Mouse (Mus musculus) left cerebral cortex, postnatal 14 days (tissue): ENCODE results near the gene Gm20481. TPM values are rescaled to one million over a fixed set of nuclear protein-coding genes. Genes with fewer than 3 reads are reported as not detected.
A peak's percentile ranks its signal among the peaks of the same experiment; 100 is the strongest.

Experiments used
- DNase-seq, 2 experiments: peaks; one replicate each; pipeline ENCODE4 v3.0.0; 2021 to 2022; ENCODE audit warnings: low spot score in 2 of 2, mixed read lengths in 1 of 2
- intact Hi-C: fragments of 180-260 bp; cut with DNase I; formaldehyde crosslinking; loops from one replicate; pipeline ENCODE4 v1.15.1; 2025
- total RNA-seq, 2 experiments: library from RNA; stranded (reverse); gene quantifications; 2 replicates each; pipeline ENCODE4 v1.2.3; 2021

The Gm20481 gene
- total RNA-seq, 2 experiments from 2014 or later: not detected

GRCm38 (mm10) chr17:35016791-35017705, 47.3 kb downstream of the Gm20481 start:
- DNase-seq: no peak
- intact Hi-C loops: no loop called here

DNA sequence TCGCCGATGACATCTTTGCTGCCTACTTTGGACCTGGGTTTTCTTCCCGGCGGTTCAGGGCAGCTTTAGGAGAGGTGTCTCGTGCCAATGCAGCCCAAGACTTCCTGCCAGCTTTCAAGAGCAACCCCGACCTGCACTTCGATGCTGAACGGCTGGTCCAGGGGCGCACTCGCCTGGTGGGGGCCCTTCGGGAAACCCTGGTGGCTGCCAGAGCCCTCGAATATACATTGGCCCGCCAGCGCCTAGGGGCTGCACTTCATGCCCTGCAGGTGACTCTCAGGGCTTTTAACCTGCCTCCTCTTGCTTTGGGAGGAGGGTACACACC, 48.0 kb downstream of the Gm20481 start:
- intact Hi-C loops: no loop called here
- no peak for DNase-seq

- intact Hi-C loops: no loop called here
These were observed 48.5 kb downstream of the Gm20481 start for GRCm38 (mm10) chr17:35018171-35018570.

DNA sequence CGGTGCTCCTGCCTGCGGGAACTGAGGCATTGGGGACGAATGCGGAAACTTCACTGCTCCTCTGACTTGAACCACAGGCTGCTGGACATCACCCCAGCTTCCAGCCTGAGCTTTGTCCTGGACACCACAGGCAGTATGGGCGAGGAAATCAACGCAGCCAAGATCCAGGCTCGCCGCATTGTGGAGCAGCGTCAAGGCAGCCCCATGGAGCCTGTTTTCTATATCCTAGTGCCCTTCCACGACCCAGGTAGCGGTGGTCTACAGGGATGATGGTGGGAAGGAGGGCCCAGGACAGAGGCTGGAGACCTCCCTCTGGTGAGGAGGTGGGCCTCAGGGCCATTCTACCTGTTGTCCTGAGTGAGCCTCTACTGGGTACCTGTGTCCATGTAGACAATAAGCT, 50.2 kb downstream of the Gm20481 start:
- intact Hi-C loops: loop anchor here (2.0 kb wide), 1 partner anchor 87 kb away; no protein-coding TSS in a partner anchor
- DNase-seq: no peak

More at GRCm38 (mm10) chr17:35018171-35018570, 48.5 kb downstream of the Gm20481 start:
- no peak for DNase-seq

DNA sequence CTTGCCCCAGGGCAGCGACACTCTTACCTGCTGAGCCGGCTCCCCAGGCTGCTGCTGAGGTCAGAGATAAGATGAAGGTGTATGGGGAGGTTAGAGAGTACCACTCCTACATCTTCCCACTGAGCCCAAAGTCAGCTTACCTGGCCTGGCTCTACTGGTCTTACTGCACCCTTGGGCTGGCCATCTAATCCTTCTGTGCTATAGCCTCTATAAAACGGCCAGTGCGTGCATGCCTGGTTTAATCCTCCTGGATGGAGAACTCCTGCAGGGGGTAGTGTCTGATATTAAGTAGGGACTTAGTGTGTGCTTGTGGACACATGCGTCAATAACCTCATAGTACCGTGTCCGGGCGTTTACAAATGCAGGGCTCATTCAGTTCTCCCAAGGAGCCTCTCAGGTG, 50.8 kb downstream of the Gm20481 start:
- no peak for DNase-seq
- intact Hi-C loops: loop anchor here (2.0 kb wide), 1 partner anchor 86 kb away; no protein-coding TSS in a partner anchor

GRCm38 (mm10) chr17:35021163-35021808, 51.6 kb downstream of the Gm20481 start:
- peak; percentile 88 to 89 for DNase-seq
- intact Hi-C loops: loop anchor here (1.0 to 2.0 kb wide), 2 partner anchors 38 to 86 kb away; partner anchors contain the start of gene Ddah2

Other genes starting within 250 kb of the Gm20481 start
- gene C4b, start 226.0 kb upstream of the Gm20481 start, total RNA-seq: 1 to 10 TPM; 5.2 to 8.0 TPM
- not detected for gene Cyp21a1, start 165.4 kb upstream of the Gm20481 start, total RNA-seq
- gene Stk19, start 133.0 kb upstream of the Gm20481 start, total RNA-seq: 10 to 100 TPM; 58.2 to 59.3 TPM
- gene Dxo, start 132.9 kb upstream of the Gm20481 start, total RNA-seq: 10 to 100 TPM; 33.5 to 35.8 TPM
- 10 to 100 TPM; 68.5 to 73.1 TPM for gene Skiv2l, start 119.7 kb upstream of the Gm20481 start, total RNA-seq
- gene Nelfe, start 119.5 kb upstream of the Gm20481 start, total RNA-seq: 10 to 100 TPM; 29.1 to 30.5 TPM
- under 1 TPM in 1 of 2 experiments, not detected in 1; 0.20 TPM for gene Cfb, start 107.4 kb upstream of the Gm20481 start, total RNA-seq
- gene Zbtb12, start 90.4 kb upstream of the Gm20481 start, total RNA-seq: 1 to 10 TPM; 5.0 to 5.1 TPM
- gene Gm20547, start 87.9 kb upstream of the Gm20481 start, total RNA-seq: under 1 TPM in 1 of 2 experiments, not detected in 1; 0.26 TPM
- 1 to 10 TPM; 2.5 to 2.9 TPM for gene C2, start 71.6 kb upstream of the Gm20481 start, total RNA-seq
- gene Ehmt2, start 71.4 kb upstream of the Gm20481 start, total RNA-seq: 100 to 1,000 TPM; 166 to 171 TPM
- gene Slc44a4, start 55.4 kb upstream of the Gm20481 start, total RNA-seq: under 1 TPM; 0.38 to 0.40 TPM
- gene Neu1, start 38.7 kb upstream of the Gm20481 start, total RNA-seq: 10 to 100 TPM; 32.1 to 32.8 TPM
- 1 to 10 TPM; 3.3 to 3.5 TPM for gene Hspa1b, start 10.7 kb upstream of the Gm20481 start, total RNA-seq
- gene Hspa1a, start 2.2 kb downstream of the Gm20481 start, total RNA-seq: 1 to 10 TPM; 5.5 to 6.7 TPM
- gene Hspa1l, start 2.8 kb downstream of the Gm20481 start, total RNA-seq: under 1 TPM; 0.15 TPM
- gene Lsm2, start 11.9 kb downstream of the Gm20481 start, total RNA-seq: 10 to 100 TPM; 19.9 to 25.7 TPM
- 10 to 100 TPM; 43.1 to 48.6 TPM for gene Vars, start 31.1 kb downstream of the Gm20481 start, total RNA-seq
- under 1 TPM; 0.17 to 0.24 TPM for gene Vwa7, start 46.7 kb downstream of the Gm20481 start, total RNA-seq
- gene Sapcd1, start 58.1 kb downstream of the Gm20481 start, total RNA-seq: under 1 TPM in 1 of 2 experiments, not detected in 1; 0.92 TPM
- under 1 TPM; 0.59 to 0.75 TPM for gene Msh5, start 76.8 kb downstream of the Gm20481 start, total RNA-seq
- 10 to 100 TPM; 10.1 to 13.8 TPM for gene Clic1, start 80.1 kb downstream of the Gm20481 start, total RNA-seq
- 10 to 100 TPM; 16.9 to 19.4 TPM for gene Ddah2, start 89.1 kb downstream of the Gm20481 start, total RNA-seq
- gene Ly6g6c, start 95.5 kb downstream of the Gm20481 start, total RNA-seq: not detected
- not detected for gene Mpig6b, start 96.3 kb downstream of the Gm20481 start, total RNA-seq
- gene Ly6g6e, start 107.0 kb downstream of the Gm20481 start, total RNA-seq: 1 to 10 TPM; 2.4 to 2.9 TPM
- gene Ly6g6d, start 108.2 kb downstream of the Gm20481 start, total RNA-seq: 1 to 10 TPM in 1 of 2 experiments, not detected in 1; 1.2 TPM
- not detected for gene Ly6g6f, start 115.7 kb downstream of the Gm20481 start, total RNA-seq
- gene Abhd16a, start 119.4 kb downstream of the Gm20481 start, total RNA-seq: 100 to 1,000 TPM; 101 to 113 TPM
- not detected for gene Ly6g5c, start 138.4 kb downstream of the Gm20481 start, total RNA-seq
- under 1 TPM in 1 of 2 experiments, not detected in 1; 0.59 TPM for gene Ly6g5b, start 145.5 kb downstream of the Gm20481 start, total RNA-seq
- gene Gpank1, start 151.5 kb downstream of the Gm20481 start, total RNA-seq: 10 to 100 TPM; 13.2 to 13.8 TPM
- 100 to 1,000 TPM; 195 to 225 TPM for gene Csnk2b, start 152.1 kb downstream of the Gm20481 start, total RNA-seq
- 10 to 100 TPM; 24.6 TPM for gene D17H6S53E, start 156.5 kb downstream of the Gm20481 start, total RNA-seq
- not detected for gene Apom, start 162.1 kb downstream of the Gm20481 start, total RNA-seq
- gene Bag6, start 165.3 kb downstream of the Gm20481 start, total RNA-seq: 100 to 1,000 TPM; 285 to 306 TPM
- 100 to 1,000 TPM; 272 to 274 TPM for gene Prrc2a, start 195.0 kb downstream of the Gm20481 start, total RNA-seq
- gene Aif1, start 206.2 kb downstream of the Gm20481 start, total RNA-seq: 10 to 100 TPM; 10.6 to 12.3 TPM
- gene Lst1, start 218.5 kb downstream of the Gm20481 start, total RNA-seq: 1 to 10 TPM; 5.8 to 7.8 TPM
- gene Ltb, start 224.5 kb downstream of the Gm20481 start, total RNA-seq: 1 to 10 TPM in 1 of 2 experiments, under 1 TPM in 1; 0.55 to 1.0 TPM
- gene Tnf, start 232.1 kb downstream of the Gm20481 start, total RNA-seq: not detected
- under 1 TPM; 0.42 to 0.72 TPM for gene Lta, start 235.4 kb downstream of the Gm20481 start, total RNA-seq